Mouse (Mus musculus): ENCODE results near the gene Gramd4.

Gene Gramd4

DNA sequence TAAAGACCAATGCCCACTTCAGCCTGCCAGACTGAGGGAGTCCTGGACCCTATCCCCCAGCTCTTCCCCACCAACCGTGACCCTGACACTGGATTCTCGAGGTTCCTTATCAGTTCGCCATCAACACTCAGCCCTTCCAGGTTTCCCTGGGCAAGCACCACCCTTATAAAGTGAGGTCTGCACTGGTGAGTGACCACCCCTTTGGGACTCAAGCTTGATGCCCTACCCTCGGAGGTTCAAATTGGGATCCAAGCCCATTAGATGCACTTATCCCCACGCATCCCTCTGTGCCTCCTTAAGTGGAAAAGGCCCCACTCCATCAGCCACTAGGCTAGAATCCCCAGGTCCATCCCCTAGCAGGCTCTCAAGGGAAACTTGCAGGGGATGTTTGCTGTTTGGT is 126.6 kb downstream of the Gramd4 start:
- no peak for DNase-seq

DNA sequence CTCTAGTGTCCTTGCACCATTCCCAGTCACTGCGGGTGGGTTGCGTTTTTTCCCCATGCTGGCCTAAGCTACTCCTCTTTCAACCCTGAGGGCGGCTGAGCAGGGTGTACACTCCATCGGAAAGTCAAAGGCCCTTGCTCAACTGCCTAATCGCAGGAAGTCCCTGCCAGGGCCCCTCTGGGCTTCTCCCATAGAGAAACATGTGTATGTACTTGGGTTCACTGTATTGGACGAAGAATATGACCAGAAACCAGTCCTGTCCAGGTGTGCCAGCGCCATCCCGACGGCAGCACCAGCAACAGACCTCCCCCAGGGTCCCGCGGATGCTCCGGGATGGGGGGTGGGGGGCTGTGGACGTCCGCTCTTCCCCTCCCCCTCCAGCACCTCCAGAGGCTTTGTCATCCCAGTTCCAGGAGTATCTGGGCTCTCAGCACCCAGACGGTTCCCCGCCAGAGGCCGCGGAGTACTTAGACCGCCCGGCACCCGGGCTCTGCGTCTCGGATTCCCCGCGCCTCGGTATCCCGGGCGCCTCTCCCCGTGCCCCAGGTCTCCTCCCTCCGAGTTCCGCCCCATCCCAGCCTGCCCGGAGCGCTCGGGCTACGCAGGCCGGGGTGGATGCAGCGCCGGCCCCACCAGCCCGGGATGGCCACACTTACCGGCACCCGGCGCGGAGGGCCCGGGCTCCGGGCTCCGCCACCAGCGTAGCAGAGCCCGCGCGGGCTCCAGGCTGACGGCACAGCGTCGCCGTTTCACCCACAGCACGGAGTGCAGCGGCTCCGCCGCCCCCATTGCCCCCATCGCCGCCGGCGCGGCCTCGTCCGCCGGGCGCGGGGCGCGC is 127.6 kb downstream of the Gramd4 start:
- DNase-seq: peak; percentile 67 to 71

DNA sequence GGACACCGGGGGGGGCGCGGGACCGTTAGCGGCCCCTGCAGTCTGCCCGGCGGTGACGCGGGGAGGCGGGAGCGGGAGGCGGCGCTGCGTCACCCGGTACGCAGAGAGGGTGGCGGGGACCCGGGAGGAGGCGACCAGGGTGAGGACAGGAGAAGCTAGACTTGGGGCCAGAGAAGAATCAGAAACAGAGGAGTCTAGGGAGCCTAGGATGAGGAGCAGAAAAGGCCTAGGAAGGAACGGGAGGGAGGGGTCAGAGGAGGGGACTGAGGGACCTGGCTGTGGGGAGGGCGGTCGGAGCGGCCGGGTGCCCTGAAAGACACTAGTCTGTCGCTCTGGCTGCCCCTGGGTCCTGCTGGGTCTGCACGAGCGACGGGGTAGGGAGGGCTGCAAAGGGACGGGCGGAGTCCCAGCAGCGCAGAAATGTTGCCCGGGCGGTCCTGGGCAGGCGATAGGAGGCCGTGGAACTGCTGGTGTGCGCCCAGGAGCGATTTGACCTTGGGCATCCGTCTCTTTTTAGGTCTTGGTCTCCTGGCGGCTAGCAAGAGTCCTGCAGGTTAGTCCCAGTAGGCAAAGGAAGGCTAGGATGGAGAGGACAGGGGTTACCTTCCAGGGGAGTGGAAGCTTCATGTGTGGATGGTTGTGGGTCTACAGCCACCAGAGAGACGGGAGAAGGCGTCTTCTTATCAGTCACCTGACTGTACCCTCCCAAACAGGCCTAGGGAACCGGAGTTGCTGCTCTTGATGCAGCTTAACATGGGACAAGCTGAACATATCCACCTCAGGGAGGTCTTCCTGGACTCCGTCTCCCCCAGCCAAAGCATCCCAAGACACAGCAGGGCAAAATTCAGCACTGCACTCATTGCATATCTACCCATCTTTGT is 128.4 kb downstream of the Gramd4 start, which contains the start of gene Cerk:
Gene Cerk, minus strand, starts transcription at position 453 of the 881 bp plus-strand sequence.
- DNase-seq: peak; percentile 83 to 87

DNA sequence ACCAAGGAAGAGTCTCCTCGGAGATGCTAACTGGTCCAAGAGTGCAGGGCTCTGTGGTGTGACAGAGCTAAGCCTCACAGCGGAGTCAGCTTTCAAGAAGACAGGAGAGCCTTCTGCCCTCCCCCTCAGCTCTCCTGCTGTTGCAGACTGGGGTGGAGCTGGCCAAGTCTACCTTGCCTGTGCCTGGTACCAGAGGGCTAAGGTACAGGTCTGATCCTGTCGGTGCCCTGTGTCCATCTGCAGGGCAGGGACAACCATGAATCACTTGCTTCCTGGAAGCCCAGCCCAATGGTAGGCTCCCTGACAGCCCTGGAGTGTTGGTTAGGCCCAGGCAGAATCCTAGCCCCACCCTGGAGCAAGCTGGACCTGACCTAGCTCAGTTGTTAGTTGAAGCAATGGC is 129.2 kb downstream of the Gramd4 start:
- DNase-seq: no peak
